Mouse (Mus musculus) hindbrain, postnatal 0 days (tissue): ENCODE results near the gene Tpp1. TPM values are rescaled to one million over a fixed set of nuclear protein-coding genes. Genes with fewer than 3 reads are reported as not detected.
A peak's percentile ranks its signal among the peaks of the same experiment; 100 is the strongest.

Experiments used
- ATAC-seq: fragments of 200-750 bp; cut with Nextera tagmentation; 2 replicates; pipeline ENCODE4 v1.8.0; 2017; ENCODE audit warnings: mild to moderate bottlenecking, moderate TSS enrichment, moderate library complexity
- DNase-seq: peaks from one replicate; pipeline ENCODE4 v3.0.0-alpha.2; 2015; ENCODE audit warnings: low spot score
- H3K27ac ChIP-seq: fragments of 300-500 bp; sonication (generic); 2 replicates; pipeline ENCODE4 v1.5.1; 2014; ENCODE audit warnings: mild to moderate bottlenecking
- H3K27me3 ChIP-seq: fragments of 300-500 bp; sonication (generic); 2 replicates; pipeline ENCODE4 v1.6.1; 2014; ENCODE audit warnings: low read length, mixed read lengths; ENCODE audit not compliant: insufficient read depth
- H3K36me3 ChIP-seq: fragments of 300-500 bp; sonication (generic); 2 replicates; pipeline ENCODE4 v1.6.1; 2014; ENCODE audit warnings: low read length, mixed read lengths; ENCODE audit not compliant: insufficient read depth
- H3K4me1 ChIP-seq: fragments of 300-500 bp; sonication (generic); 2 replicates; pipeline ENCODE4 v1.6.1; 2014; ENCODE audit warnings: antibody characterized with exemption, low read length, mixed read lengths; ENCODE audit not compliant: insufficient read depth
- H3K4me2 ChIP-seq: fragments of 300-500 bp; sonication (generic); 2 replicates; pipeline ENCODE4 v1.6.1; 2014; ENCODE audit warnings: low read depth, mild to moderate bottlenecking, low read length, moderate library complexity, mixed read lengths
- H3K4me3 ChIP-seq: fragments of 300-500 bp; sonication (generic); 2 replicates; pipeline ENCODE4 v1.5.1; 2014; ENCODE audit warnings: low read length
- H3K9ac ChIP-seq: fragments of 300-500 bp; sonication (generic); replicated peaks from 2 replicates; pipeline ENCODE4 v1.6.1; 2014; ENCODE audit warnings: mild to moderate bottlenecking, low read length, moderate library complexity, mixed read lengths
- H3K9me3 ChIP-seq: fragments of 300-500 bp; sonication (generic); 2 replicates; pipeline ENCODE4 v1.6.1; 2016; ENCODE audit warnings: low read length, mixed read lengths
- CTCF ChIP-seq: IDR thresholded peaks from 2 replicates; pipeline ENCODE4 v1.5.1; 2016; ENCODE audit warnings: antibody characterized with exemption, control low read depth, low read depth
- WGBS: fragments of 180-500 bp; shearing (Covaris S2); extraction: QIAGEN DNeasy Blood & Tissue Kit; methylation state at CpG from one replicate; pipeline ENCODE4 v1.1.7; 2014; 5-methylcytosine and 5-hydroxymethylcytosine counted together
- polyA plus RNA-seq: library from polyadenylated mRNA; unstranded; fragments of >200 nt; fragmentation: Nextera tagmentation; extraction: Ambion mirVana; gene quantifications from 2 replicates; pipeline ENCODE4 v1.2.1, GENCODE M21; 2015
- total RNA-seq: library from RNA; depleted of rRNA; stranded (reverse); fragments of >200 nt; gene quantifications from 2 replicates; pipeline ENCODE4 v1.2.3, GENCODE M21; 2014

Gene Tpp1
- total and polyA plus RNA-seq, 2 experiments from 2014 or later: 53.7 to 64.6 TPM

DNA sequence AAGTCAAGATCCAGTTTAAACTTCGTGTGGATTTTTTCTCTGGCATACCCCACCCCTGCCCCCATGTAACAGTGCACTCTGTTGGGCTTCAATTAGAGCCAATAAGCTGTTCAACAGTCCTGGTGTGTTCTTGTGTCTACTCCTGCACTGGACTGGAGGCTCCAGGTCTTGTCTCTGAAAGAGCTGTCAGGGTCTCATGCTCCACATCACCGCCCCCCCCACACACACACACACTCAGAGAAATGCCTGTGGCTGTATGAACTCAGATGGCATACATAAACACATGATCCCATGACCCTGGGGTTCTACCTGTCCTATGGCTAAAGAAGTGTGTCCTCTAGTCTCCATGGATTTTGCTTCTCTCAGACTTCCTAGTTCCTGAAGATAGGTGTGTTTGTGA is 24.0 kb upstream of the Tpp1 start:
- Histone ChIP-seq H3K9me3 (no peaks in the 10 kb centered on the region), H3K27me3 (no peaks in the 10 kb centered on the region), H3K4me1 (peaks cover 23% of the 10 kb centered on the region), H3K4me2 (no peak overlapping the region), H3K27ac (no peak overlapping the region), H3K9ac (no peak overlapping the region), H3K36me3 (peaks cover 34% of the 10 kb centered on the region), H3K4me3 (no peak overlapping the region)
- no peak for ATAC-seq
- no peak for TF ChIP-seq CTCF
- DNase-seq: no peak
- WGBS: 82% methylated on average over 2 of the region's 2 CpGs

DNA sequence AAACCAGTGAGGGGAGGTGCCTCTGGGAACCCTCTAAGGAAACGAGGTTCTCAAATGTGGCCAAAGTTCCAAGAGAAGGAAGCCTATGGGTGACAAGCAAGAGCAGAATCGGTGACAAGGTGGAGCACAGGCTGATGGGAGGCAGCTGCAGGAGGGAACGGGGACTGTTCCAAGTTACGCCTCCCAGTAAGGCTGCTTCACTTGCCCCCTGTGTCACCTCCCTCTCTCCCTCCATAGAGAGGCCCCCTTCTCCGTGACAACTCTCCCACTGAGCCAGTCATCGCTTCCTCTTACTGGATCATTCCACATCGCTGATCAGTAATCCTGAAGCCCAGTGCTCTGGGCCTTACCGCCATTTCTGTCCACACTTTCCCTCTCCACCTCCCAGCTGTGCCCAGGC is 22.6 kb upstream of the Tpp1 start:
- Histone ChIP-seq H3K9ac (no peak overlapping the region), H3K4me2 (no peak overlapping the region), H3K36me3 (peaks cover 35% of the 10 kb centered on the region), H3K27ac (no peak overlapping the region), H3K27me3 (no peaks in the 10 kb centered on the region), H3K4me3 (no peak overlapping the region), H3K9me3 (no peaks in the 10 kb centered on the region), H3K4me1 (peaks cover 23% of the 10 kb centered on the region)
- 30% methylated on average over 8 of the region's 8 CpGs for WGBS
- ATAC-seq: peak; percentile 14; the same call in 1 of the 2 replicates
- DNase-seq: no peak
- TF ChIP-seq CTCF: no peak

DNA sequence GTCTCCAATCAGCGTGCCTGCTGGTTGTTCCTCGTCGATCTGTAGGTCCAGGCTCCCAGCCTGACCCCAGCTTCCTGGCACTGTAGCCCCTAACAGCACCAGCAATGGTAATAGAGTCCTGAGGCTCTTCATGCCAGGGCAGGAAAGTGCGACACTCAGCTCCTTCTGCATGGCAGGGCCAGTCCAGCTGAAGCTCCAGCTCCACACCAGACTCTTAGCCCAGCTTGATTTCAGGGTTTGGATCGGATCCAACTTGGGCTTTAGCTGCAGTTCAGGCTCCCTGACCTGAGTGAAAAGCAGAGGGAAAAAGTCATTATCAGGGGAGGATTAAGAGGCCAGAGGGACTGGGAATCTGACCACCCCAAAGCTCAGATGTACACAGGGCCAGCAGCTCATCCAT is 21.0 kb upstream of the Tpp1 start:
- no peak overlapping the region for H3K9ac ChIP-seq
- no peaks in the 10 kb centered on the region for H3K27me3 ChIP-seq
- peaks cover 35% of the 10 kb centered on the region for H3K36me3 ChIP-seq
- H3K9me3 ChIP-seq: no peaks in the 10 kb centered on the region
- H3K27ac ChIP-seq: no peak overlapping the region; the same call in 1 of the 2 replicates
- WGBS: 71% methylated on average over 5 of the region's 5 CpGs
- ATAC-seq (0 out of 2 replicates have a peak, but pooled peaks have one; percentile 10), DNase-seq (peak; percentile 55)
- peaks cover 15% of the 10 kb centered on the region for H3K4me1 ChIP-seq
- no peak overlapping the region for H3K4me2 ChIP-seq
- TF ChIP-seq CTCF: no peak
- no peak overlapping the region for H3K4me3 ChIP-seq

DNA sequence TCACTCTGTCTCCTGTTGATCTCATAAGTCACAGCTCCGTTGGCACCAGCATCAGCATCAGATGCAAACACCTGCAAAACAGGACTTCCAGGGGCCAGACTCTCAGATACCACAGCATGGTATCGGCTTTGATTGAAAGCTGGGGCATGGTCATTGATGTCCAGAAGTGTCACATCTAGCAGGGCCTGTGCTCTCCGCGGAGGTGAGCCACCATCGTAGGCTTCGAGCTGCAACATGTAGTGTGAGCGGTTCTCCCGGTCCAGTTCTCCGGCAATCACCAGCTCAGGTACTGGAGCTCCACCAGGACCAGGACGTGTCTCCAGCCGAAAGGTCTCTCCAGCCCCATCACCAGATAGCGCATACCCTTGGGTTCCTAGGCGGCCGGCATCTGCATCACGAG is 20.3 kb upstream of the Tpp1 start:
- Histone ChIP-seq H3K4me1 (peaks cover 14% of the 10 kb centered on the region), H3K36me3 (peaks cover 37% of the 10 kb centered on the region), H3K27ac (no peak overlapping the region), H3K27me3 (no peaks in the 10 kb centered on the region), H3K9me3 (no peaks in the 10 kb centered on the region), H3K9ac (no peak overlapping the region), H3K4me3 (no peak overlapping the region), H3K4me2 (no peak overlapping the region)
- DNase-seq (no peak), ATAC-seq (no peak)
- WGBS: 96% methylated on average over 15 of the region's 15 CpGs
- TF ChIP-seq CTCF: no peak

DNA sequence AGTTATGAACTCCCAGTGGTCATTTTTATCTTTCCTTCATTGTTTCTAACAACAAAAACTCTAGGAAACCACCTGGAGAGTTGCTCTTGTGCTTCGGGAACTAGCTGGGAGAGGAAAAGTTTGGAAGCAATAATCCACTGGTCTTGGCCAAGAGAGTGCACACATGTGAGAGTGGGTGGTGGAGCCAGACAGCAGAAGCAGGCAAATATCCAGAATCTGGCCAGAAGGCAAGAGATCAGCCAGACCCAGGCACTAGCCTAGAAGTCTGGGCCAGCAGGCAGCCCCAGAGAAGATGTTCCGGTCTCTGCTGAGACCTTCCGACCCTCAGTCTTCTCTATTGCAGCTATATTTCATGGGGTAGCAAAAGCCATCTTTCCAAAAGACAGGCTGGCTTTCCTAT is 17.9 kb upstream of the Tpp1 start:
- no peak for DNase-seq
- 64% methylated on average over 3 of the region's 3 CpGs for WGBS
- no peak for TF ChIP-seq CTCF

DNA sequence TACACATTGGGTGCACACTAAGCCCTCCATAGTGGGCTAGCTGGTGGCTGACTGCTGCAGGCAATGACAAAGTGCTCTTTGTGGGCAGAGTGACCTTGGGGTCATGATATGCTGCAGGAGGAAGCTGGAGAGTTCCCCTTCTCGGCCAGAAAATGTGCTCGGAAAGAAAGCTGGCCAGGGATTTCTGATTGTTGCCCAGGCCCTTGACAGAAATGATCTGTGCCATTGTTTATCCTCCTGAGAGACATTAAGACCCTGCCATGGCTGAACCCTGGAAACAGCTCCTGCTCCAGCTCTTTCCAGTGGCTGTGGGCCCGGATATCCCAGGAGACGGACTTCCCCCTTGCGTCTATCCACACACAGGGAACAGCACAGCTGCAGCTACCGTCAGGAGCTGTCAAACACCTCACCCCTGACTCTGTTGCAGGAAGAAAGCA is 15.7 kb upstream of the Tpp1 start:
- TF ChIP-seq CTCF: no peak
- peaks cover 10% of the 10 kb centered on the region; the same call in 1 of the 2 replicates for H3K4me1 ChIP-seq
- H3K4me3 ChIP-seq: no peak overlapping the region
- peak; percentile 67 for DNase-seq
- H3K9me3 ChIP-seq: no peaks in the 10 kb centered on the region
- H3K9ac ChIP-seq: no peak overlapping the region
- no peaks in the 10 kb centered on the region for H3K27me3 ChIP-seq
- H3K27ac ChIP-seq: peak overlapping the region; percentile 67
- H3K4me2 ChIP-seq: no peak overlapping the region
- ATAC-seq: peak; percentile 75
- peaks cover 66% of the 10 kb centered on the region for H3K36me3 ChIP-seq
- WGBS: 14% methylated on average over 6 of the region's 6 CpGs

More for the DNA sequence above, 17.9 kb upstream of the Tpp1 start:
- Histone ChIP-seq H3K9me3 (no peaks in the 10 kb centered on the region), H3K4me3 (no peak overlapping the region), H3K9ac (0 out of 2 replicates have a peak overlapping the region, but pooled peaks have one; percentile 13), H3K27me3 (no peaks in the 10 kb centered on the region), H3K27ac (no peak overlapping the region), H3K36me3 (peaks cover 50% of the 10 kb centered on the region), H3K4me2 (no peak overlapping the region), H3K4me1 (peaks cover 13% of the 10 kb centered on the region)
- ATAC-seq: no peak

DNA sequence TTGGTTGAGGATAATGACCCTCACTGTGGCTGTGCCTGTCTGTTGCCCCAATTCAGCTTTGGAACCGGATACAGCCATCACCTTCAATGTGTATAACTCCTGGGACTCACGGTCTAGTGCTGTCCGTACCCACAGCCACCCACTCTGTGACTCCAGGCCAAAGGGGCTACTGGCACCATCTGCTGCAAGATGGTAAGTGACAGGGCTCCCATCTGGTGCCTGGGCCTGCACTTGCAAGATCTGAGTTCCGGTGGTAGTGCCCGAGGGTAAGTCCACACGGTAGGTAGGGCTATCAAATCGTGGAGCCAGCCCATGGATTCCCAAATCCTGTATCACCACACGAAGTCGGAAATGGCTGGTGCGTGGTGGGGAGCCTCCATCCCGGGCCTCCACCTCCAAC is 12.3 kb upstream of the Tpp1 start:
- Histone ChIP-seq H3K4me1 (peaks cover 10% of the 10 kb centered on the region; the same call in 1 of the 2 replicates), H3K4me2 (no peak overlapping the region), H3K27me3 (no peaks in the 10 kb centered on the region), H3K27ac (no peak overlapping the region), H3K4me3 (no peak overlapping the region), H3K9me3 (no peaks in the 10 kb centered on the region), H3K9ac (no peak overlapping the region), H3K36me3 (peaks cover 54% of the 10 kb centered on the region)
- DNase-seq (no peak), ATAC-seq (no peak)
- no peak for TF ChIP-seq CTCF
- 71% methylated on average over 11 of the region's 11 CpGs for WGBS
